Mouse (Mus musculus): ENCODE data around the gene D10Wsu102e. TPM values are rescaled to one million over a fixed set of nuclear protein-coding genes. Genes with fewer than 3 reads are reported as not detected.
"Not testable (repeated sequence)": the region's sequence is repeated elsewhere in the genome, so short reads cannot be mapped to it uniquely, and the experiment has no call there.

The D10Wsu102e gene
- polyA plus RNA-seq, 1 experiment from 2014 or later, result 0.90 TPM

GRCm38 (mm10) chr10:83384456-83385215, 24.6 kb downstream of the D10Wsu102e start:
- ATAC-seq (no peak), DNase-seq (ENCODE audit: low read depth, low spot score) (no peak)
- CTCF ChIA-PET, result no interaction called here

GRCm38 (mm10) chr10:83385330-83385910, 25.4 kb downstream of the D10Wsu102e start:
- DNase-seq (ENCODE audit: low read depth, low spot score) (no peak), ATAC-seq (no peak)
- POLR2A ChIA-PET, result no interaction called here
- no peak for TF ChIP-seq CTCF (IDR thresholded peaks at IDR 0.05)
- in situ Hi-C loops (cut with MboI; ENCODE audit: low pct_unique_long_range_greater_than_20kb), result no loop called here
- H3K27me3 ChIP-seq, result no peaks in the 10 kb centered on the region
- CTCF ChIA-PET, result no interaction called here

More at GRCm38 (mm10) chr10:83384456-83385215, 24.6 kb downstream of the D10Wsu102e start:
- in situ Hi-C loops (cut with MboI; ENCODE audit: low pct_unique_long_range_greater_than_20kb), result loop anchor here (5.0 kb wide), 1 partner anchor 68 kb away; no protein-coding TSS in a partner anchor
- POLR2A ChIA-PET, result no interaction called here
- TF ChIP-seq CTCF (IDR thresholded peaks at IDR 0.05), result no peak
- H3K27me3 ChIP-seq, result no peaks in the 10 kb centered on the region

GRCm38 (mm10) chr10:83397336-83397735, 37.3 kb downstream of the D10Wsu102e start:
- in situ Hi-C loops (cut with MboI; ENCODE audit: low pct_unique_long_range_greater_than_20kb), result no loop called here
- H3K27me3 ChIP-seq, result no peaks in the 10 kb centered on the region
- no peak for TF ChIP-seq CTCF (IDR thresholded peaks at IDR 0.05)
- DNase-seq (ENCODE audit: low read depth, low spot score), result no peak
- no peak for ATAC-seq
- ChIA-PET POLR2A (no interaction called here), CTCF (no interaction called here)

- in situ Hi-C loops (cut with MboI; ENCODE audit: low pct_unique_long_range_greater_than_20kb); DNase-seq (ENCODE audit: low read depth, low spot score); ATAC-seq; CTCF ChIA-PET; POLR2A ChIA-PET; H3K27me3 ChIP-seq: not testable (repeated sequence)
These were observed 40.9 kb downstream of the D10Wsu102e start for GRCm38 (mm10) chr10:83400896-83401295.

GRCm38 (mm10) chr10:83405031-83405430, 45.0 kb downstream of the D10Wsu102e start:
- TF ChIP-seq CTCF (IDR thresholded peaks at IDR 0.05), result no peak
- DNase-seq (ENCODE audit: low read depth, low spot score) (no peak), ATAC-seq (no peak)
- in situ Hi-C loops (cut with MboI; ENCODE audit: low pct_unique_long_range_greater_than_20kb), result no loop called here
- ChIA-PET POLR2A (no interaction called here), CTCF (no interaction called here)
- no peaks in the 10 kb centered on the region for H3K27me3 ChIP-seq

GRCm38 (mm10) chr10:83405711-83406110, 45.7 kb downstream of the D10Wsu102e start:
- CTCF ChIA-PET, result no interaction called here
- ATAC-seq (no peak), DNase-seq (ENCODE audit: low read depth, low spot score) (no peak)
- in situ Hi-C loops (cut with MboI; ENCODE audit: low pct_unique_long_range_greater_than_20kb), result no loop called here
- no peaks in the 10 kb centered on the region for H3K27me3 ChIP-seq
- no peak for TF ChIP-seq CTCF (IDR thresholded peaks at IDR 0.05)
- POLR2A ChIA-PET, result no interaction called here

GRCm38 (mm10) chr10:83407141-83407540, 47.1 kb downstream of the D10Wsu102e start:
- TF ChIP-seq CTCF (IDR thresholded peaks at IDR 0.05), result no peak
- ChIA-PET CTCF (no interaction called here), POLR2A (no interaction called here)
- no peaks in the 10 kb centered on the region for H3K27me3 ChIP-seq
- in situ Hi-C loops (cut with MboI; ENCODE audit: low pct_unique_long_range_greater_than_20kb), result no loop called here
- DNase-seq (ENCODE audit: low read depth, low spot score) (no peak), ATAC-seq (no peak)

GRCm38 (mm10) chr10:83418466-83418865, 58.4 kb downstream of the D10Wsu102e start:
- ATAC-seq; in situ Hi-C loops (cut with MboI; ENCODE audit: low pct_unique_long_range_greater_than_20kb); H3K27me3 ChIP-seq; CTCF ChIA-PET; DNase-seq (ENCODE audit: low read depth, low spot score): not testable (repeated sequence)
- POLR2A ChIA-PET, result interaction anchor here (0.7 kb wide), 1 partner anchor 158 kb away, joined by 3 read pairs; no protein-coding TSS in a partner anchor

GRCm38 (mm10) chr10:83448582-83448981, 88.6 kb downstream of the D10Wsu102e start:
- no peak for TF ChIP-seq CTCF (IDR thresholded peaks at IDR 0.05)
- ChIA-PET CTCF (no interaction called here), POLR2A (no interaction called here)
- H3K27me3 ChIP-seq, result no peaks in the 10 kb centered on the region
- DNase-seq (ENCODE audit: low read depth, low spot score) (no peak), ATAC-seq (no peak)
- in situ Hi-C loops (cut with MboI; ENCODE audit: low pct_unique_long_range_greater_than_20kb), result no loop called here

GRCm38 (mm10) chr10:83457531-83457930, 97.5 kb downstream of the D10Wsu102e start:
- DNase-seq (ENCODE audit: low read depth, low spot score), result no peak
- no peaks in the 10 kb centered on the region for H3K27me3 ChIP-seq
- TF ChIP-seq CTCF (IDR thresholded peaks at IDR 0.05), result no peak
- ChIA-PET POLR2A (no interaction called here), CTCF (no interaction called here)
- in situ Hi-C loops (cut with MboI; ENCODE audit: low pct_unique_long_range_greater_than_20kb), result no loop called here
- ATAC-seq, result no peak

GRCm38 (mm10) chr10:83475226-83475625, 115.2 kb downstream of the D10Wsu102e start:
- CTCF ChIA-PET, result no interaction called here
- in situ Hi-C loops (cut with MboI; ENCODE audit: low pct_unique_long_range_greater_than_20kb), result no loop called here
- no peak for TF ChIP-seq CTCF (IDR thresholded peaks at IDR 0.05)

More at GRCm38 (mm10) chr10:83475226-83475625, 115.2 kb downstream of the D10Wsu102e start:
- ATAC-seq (no peak), DNase-seq (ENCODE audit: low read depth, low spot score) (no peak)
- H3K27me3 ChIP-seq, result no peaks in the 10 kb centered on the region
- POLR2A ChIA-PET, result no interaction called here

All from Patski (cell line).